Mouse (Mus musculus) gastrocnemius, adult 8-10 months (tissue): ENCODE results near the gene Prss40. TPM values are rescaled to one million over a fixed set of nuclear protein-coding genes. Genes with fewer than 3 reads are reported as not detected.

Source experiments
- DNase-seq, 2 experiments: peaks; one replicate each; pipeline ENCODE4 v3.0.0; 2022; ENCODE audit warnings: low spot score in 2 of 2
- total RNA-seq, 4 experiments: library from RNA; stranded (reverse); gene quantifications; 2 replicates each; pipeline ENCODE4 v1.2.4; 2022

The Prss40 gene
- not detected for total RNA-seq

DNA sequence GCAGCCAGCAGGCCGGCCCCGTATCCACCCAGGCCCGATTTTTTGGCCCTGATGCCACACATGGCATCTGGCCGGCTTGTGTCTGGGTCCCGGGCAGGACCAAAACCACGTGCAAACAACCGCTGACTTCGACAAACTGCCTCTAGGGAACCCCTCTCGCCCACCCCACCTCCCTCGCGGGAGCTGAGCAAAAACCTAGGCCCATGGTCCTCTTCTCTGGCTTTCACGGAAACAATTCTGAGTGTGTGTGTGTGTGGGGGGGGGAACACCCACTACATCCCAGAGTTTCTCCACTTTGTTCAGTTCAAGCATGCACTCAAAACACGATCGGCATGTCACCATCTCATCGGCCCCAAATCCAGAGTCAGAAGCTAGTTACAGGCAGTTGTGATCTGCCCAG, at the start of gene Prss40:
Prss40 (minus strand) TSS at position 101 of the 400 bp plus-strand sequence.
- no peak for DNase-seq

DNA sequence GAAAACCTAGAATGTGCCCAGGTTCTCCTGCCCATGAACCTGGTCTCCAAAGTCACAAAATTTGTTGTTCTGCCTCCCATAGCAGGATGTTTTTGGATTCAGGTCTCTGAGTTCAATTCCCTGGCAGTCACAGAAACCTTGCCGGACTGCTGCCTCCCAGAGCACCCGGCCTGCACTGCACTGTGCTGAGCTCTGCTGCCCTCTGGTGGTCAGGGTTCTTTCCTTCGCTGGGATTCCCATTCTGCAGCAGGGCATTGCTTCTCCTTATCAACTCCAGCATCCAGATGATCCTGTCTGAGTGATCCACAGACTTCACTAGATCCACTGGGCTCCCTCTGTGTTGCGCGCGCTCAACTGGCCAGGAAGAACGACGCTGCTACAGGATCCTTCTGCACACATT, 41.6 kb upstream of the Prss40 start:
- DNase-seq, result peak in 1 of 2 experiments; percentile 11

DNA sequence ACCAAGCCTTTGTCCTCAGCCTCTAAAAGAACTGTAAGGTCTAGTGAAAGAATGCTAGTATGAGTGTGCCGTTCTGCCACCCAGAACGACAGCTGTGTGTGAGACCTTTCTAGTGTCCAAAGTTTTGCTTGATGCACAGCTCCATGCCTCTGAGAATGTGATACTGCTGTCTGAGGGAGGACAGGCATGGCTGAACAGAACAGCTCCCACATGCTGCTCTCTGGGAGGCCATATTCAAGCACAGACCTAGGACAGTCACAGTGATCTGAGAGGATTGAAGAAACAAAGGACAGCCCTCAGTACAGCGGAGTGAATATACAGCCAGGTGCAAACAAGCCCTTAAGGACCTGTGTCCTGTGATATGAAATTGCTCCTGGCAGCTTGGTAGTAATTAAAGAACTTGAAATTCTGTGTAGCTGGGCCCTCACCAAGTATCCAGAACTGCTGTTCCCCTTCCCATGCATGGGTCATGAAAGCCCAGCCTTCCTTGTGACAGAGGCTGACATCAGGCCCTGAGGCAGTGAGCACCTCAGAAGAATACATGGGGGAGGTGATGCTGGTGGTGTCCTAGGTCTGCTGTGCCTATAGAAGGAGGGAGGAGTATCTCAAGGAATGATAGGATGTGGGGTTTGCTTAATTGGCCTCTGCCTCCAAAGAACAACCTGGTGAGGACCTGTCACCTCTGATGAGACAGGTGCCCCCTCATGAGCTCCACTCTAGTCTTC, 40.7 kb upstream of the Prss40 start:
- no peak for DNase-seq

DNA sequence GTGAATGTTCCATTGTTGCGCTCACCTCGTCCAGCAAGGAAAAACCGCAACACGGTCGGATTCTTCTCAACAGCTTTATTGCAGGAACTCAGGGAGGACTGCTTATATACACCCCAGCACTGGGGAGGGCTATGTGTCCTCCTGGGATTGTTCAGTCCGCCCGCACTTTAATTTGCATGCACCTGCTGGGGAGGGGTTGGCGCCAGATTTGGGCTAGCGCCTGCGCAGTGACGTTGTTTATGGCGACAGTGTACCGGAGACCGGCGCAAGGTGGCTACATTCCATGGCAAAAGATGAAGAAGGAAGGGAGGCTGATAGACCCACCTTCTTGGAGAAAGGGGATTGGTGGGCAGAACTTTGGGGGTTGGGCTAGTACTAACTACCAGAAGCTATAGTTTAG, 39.3 kb upstream of the Prss40 start:
- DNase-seq, result no peak

DNA sequence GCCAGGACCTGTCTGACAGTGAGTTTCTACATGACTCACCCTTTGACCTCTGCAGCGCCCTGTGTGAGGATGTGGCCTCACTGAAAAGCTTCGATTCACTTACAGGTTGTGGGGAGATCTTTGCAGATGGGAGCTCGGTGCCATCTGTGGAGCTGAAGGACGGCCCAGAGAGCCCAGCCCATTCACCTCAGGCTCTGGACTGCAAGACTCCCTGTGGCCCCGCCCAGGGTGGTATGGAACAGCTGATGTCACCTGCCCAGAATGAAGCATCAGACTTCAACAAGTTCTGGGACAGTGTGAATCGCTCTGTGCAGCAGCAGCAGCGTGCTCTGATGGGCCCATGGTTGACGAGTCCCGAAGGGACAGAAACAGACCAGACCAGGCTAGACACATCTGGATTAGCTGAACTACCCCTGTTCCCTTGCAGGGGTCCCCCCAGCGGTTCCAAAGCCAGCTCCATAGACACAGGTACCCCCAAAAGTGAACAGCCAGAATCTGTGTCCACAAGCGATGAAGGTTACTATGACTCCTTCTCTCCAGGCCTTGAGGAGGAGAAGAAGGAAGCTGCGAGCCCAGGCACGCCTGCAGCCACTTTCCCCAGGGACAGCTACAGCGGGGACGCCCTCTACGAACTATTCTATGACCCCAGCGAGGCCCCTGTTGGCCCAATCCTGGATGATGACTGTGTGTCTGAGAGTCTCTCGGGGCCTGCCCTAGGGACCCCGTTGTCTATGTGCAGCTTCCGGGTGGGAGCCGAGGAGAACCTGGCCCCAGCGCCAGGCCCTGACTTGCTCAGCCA, 26.8 kb upstream of the Prss40 start:
- no peak for DNase-seq

DNA sequence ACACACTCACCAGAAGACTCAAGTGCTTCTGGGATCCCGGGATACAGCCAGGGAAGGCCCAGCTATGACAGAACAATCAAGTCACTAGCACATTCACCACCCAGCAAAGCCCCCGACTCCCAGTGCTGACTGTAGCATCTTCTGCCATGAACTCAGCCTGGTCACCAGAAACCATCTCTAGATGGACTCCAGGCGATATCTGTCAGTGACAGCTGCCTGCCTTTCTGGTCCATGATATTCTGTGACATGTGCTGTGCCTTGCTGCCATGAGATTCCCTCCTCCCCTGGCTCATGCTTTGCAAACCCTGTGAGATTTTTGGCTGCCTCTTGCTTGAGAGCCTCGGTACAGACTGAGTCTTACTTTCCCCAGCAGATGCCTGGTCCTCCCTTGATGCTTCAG, 24.0 kb upstream of the Prss40 start:
- DNase-seq, result no peak

DNA sequence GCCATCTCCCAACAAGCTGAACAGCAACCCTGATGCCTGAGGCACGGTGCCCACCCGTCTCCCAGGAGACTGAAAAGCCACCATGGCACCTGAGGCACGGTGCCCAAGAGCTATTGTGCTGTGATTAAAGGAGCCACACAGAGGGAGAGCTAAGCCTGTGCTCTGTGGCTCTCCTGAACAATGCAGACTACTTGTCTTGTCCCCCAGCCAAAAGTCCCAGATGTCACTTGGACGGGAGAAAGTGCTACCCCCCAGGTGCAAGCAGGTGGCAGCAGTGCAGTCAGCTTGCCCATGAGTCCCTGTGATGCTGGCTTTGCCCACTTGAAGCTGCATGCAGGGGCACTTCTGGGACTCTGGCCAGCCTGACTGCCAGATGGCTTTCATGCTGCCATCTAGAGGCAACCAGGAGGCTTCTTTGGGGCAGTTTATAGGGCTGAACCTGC, 23.1 kb upstream of the Prss40 start:
- DNase-seq, result no peak

DNA sequence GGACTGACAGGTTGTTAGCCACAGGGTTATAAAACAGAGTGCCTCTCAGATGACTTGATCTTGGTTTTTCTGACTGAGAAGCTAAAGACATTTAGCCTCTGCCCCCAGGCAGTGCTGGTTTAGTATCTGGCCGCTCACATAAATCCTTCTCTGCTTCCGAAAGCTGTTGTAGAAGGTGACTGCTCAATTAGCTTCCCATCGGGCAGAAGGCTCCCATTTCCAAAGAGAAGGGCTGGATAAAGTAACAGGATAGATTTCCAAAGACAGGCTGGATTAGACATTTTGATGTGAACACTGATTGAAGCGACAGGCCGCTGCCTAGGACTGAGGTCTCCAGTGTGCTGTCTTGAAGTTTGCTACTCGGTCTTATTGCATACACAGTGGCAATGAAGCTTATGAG, 21.5 kb upstream of the Prss40 start:
- no peak for DNase-seq

DNA sequence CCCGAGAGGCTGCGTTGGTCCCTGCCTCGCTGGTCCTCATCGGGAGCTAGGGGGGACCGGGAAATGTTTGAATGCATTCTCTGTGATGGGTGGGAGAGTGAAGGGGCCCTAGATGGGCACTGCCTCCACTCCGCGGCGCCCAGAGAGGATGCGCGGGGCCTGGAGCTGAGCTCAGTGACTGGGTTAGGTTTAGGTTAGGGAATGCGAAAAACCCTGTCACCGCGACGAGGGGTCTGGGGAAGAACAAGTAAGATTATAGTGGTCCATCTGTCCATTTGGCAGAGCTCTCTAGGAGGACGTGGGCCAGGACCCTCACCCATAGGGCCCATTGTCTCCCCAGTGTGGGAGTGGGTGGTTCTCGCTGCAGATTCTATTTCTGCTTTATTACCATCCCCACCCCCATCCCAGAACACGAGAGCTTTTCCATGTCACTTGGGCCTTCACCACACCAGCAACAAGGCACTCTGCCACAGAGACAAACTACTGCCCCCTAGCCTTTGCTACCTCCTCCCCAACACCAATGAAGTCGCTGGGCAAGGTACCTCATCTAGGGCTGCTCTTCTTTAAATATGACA, 19.1 kb upstream of the Prss40 start:
- DNase-seq, result no peak

DNA sequence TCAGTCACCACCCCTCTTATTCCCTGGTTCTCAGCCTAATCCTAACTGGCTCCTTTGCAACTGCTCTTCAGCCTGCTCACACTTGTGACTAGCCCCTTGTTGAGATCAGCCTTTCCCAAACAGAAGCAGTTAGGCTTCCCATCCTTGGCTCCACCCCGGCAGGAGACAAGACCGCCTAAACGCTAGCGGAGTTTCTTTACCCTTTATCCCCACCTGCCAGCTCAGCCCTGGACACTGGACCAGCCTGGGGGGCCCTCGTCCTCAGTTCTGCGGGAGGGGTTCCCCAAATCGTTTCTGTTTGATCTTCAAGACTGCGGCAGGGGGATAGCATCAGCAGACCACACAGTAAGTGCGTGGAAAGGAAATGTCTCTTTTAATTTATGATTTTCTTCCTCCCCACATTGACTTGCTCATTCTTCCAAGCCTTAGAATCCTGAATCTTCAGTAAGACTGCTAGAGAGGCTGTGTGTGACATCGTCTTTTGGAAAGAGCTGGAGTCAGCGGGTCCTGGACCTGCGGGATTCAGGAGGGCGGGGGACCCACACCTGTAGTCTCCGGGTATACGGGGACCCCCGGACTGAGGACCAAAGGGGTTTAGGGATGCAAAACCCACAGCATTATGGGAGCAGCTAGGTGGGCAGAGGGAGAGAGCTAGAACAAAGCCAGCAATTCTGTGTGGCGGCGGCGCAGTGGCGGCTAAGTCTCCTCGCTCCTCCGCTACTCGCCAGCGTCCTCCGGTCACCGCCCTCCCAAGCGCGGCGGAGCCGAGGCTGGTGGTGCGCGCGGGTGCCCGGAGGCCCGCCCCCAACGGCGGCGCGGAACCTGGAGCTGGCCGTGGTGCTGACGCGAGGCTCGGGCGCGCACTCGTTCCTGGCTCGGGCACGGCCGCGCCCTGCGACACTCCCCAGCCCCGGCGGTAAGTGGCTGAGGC, 18.4 kb upstream of the Prss40 start, which contains the start of gene Amer3:
Amer3 (plus strand) TSS at position 807 of the 931 bp plus-strand sequence.
- no peak for DNase-seq

DNA sequence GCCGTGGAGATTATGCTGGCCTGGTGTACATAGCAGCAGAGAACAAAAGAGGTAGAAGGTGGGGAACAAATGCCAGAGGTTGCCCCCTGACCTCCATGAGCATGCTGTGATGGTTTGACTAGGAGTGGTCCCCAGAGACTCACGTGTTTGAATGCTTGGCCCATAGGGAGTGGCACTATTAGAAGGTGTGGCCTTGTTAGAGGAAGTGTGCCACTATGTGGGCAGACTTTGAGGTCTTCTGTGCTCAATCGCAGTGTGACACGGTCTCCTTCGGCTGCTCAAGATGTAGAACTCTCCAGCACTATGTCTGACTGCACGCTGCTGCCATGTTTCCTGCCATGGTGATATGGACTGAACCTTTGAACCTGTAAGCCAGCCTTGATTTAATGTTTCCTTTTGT, 12.5 kb upstream of the Prss40 start:
- no peak for DNase-seq

DNA sequence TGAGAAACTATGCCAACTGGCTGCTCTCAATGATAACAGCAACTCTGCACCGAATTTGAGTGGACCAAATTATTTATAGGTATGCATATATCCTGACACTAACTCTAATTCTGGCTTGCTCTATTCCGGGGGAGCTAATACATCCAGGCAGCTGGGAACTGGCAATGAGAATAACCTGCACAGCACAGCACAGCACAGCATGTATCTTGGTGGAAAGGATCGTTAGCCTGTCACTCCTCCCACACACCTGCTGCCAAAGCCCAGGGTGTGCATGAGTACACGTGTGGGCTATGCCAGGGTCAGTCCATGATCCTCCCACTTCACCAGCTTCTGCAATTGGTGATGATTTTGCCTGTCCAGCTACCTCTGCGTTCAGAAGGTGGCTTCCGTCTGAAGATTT, 10.7 kb upstream of the Prss40 start:
- no peak for DNase-seq

DNA sequence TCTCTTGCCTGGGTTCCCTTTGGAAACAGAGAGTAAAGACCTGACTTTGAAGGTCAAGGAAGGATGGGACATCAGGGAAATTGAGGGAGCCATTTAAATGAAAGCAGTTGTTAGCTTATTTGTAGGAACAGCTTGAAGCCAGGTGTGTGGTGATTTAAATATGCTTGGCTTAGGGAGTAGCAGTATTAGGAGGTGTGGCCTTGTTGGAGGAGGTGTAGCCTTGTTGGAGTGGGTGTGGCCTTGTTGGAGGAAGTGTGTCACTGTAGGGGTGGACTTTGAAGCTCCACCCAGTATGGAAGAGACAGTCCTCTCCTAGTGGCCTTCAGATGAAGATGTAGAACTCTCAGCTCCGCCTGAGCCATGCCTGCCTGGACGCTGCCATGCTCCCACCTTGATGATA, 9.1 kb upstream of the Prss40 start:
- no peak for DNase-seq

DNA sequence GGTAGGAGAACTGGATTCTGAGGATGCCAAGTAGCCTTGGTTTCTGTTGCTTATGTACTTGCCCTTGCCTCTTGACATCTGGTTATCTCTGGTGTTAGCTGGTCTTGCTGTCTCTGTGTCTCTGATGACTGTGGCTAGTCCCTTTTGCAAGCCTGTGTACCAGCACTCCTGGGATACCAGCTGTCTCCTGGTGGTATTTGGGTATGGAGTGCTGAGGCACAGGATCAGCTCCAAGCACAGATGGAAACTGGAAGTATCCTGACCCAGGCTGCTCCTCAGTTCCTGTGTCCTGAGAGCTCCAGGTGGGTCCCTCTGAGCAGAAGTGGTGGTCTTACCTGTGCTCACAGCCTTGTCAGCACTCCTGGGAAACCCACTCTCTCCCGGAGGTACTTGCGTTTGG, 7.4 kb upstream of the Prss40 start:
- DNase-seq, result no peak

DNA sequence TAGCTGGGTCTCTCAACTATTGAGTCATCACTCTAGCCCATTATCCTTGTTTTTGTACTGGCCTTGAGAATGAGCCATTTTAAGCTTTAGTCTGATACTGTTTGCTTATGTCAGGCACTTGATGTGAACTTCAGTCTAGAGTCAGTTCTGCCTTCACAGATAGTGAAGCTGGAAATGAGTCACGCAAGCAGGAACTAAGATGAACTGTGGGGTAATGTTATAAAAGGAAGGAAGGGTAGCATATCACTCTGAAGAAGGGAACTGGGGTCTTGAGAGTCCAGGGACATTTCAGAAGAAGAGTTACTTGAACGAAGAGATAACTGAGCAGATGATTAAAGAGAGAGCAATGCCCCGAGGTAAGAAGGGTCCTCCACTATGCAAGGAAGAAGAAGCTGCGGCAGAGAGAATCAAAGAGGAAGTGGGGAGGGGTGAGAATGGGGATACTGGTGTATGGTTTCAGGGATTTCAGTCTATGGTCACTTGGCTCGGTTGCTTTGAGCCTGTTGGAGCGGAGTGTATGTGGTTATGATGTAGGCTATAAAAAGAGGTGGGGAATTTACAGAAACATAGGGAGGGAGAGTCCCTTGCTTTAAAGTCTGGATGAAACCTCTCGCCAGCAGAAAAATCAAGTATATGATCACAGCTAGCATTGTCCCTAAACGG, 3.8 kb upstream of the Prss40 start:
- no peak for DNase-seq

DNA sequence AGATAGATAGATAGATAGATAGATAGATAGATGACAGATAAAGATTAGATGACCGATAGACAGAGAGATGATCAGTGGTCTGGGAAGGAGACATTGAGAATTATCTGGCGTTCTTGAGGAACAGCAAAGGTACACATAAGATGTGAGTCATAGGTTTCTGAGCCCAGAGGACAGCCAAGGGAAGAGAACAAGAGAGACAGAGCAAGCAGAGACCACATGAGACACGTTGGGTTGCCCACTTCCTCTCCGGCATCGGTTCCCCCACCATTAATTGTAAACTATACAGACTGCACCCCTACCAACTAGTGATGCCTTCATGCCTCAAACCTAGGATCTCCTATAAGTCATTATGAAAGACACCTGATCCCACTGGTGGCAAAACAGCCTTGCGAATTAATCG, 6.5 kb downstream of the Prss40 start:
- DNase-seq, result no peak

DNA sequence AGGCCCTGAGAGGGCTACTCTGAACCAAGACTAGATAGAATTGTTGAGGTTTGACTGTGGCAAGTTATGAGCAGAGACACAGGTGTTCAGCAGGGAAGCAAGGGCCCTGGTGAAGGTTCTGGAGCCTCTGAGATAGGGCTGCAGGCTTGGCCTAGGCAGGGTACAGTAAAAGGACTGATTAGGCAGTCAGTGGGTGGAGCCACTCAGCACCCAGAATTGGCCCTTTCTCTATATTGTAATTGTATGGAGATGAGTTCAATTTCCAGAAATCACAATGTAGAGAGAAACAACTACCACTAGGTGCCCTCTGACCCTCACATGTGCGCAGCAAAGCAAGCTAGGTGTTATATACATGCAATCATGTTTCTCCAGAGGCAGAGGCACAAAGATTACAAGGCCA, 7.1 kb downstream of the Prss40 start:
- no peak for DNase-seq

DNA sequence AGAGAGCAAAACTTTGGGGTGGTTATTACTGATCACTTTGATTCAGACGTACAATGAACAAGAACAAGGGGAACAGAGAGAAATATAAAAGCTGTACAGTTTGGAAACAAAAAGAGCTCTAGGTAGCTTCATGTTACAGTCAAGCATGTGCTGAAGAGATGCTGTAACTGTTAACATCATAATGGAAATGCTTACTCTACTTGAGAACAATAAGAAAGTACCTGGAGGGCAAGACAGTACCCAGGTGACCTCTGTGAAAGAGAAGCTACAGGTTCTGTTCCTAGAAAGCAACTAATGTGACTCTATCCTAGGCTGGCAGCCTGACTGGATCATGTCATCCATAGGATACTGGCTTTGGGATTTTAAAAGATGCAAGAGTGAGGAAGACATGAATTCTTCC, 13.7 kb downstream of the Prss40 start:
- DNase-seq, result no peak

DNA sequence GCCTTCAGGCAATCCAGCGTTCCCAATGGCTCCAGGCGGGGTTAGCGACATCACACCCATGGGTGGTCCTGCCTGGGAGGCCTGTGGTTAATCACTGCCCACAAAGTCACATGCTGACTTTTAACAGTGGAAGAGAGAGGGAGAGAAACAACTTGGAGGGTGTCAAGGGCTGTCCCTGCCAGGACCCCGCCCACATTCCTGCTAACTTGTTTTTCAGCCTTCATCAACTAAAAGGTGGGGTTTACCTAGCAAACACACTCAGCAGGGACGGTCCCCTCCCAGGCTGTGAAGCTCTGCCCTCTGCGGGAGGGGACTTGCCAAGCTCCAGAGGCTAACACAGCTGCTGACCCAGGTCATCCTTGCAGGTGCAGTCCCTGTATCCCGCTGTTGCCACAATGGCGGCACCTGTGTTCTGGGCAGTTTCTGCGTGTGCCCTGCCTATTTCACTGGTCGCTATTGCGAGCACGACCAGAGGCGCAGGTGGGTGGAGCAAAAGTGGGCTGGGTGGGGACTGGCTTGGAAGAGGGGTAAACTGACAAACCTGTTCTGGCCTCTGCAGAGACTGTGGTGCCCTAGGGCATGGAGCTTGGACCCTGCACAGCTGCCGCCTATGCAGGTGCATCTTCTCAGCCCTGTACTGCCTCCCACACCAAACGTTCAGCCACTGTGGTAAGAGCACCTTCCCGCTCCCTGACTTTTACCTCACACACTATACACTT, 23.8 kb downstream of the Prss40 start:
- no peak for DNase-seq

DNA sequence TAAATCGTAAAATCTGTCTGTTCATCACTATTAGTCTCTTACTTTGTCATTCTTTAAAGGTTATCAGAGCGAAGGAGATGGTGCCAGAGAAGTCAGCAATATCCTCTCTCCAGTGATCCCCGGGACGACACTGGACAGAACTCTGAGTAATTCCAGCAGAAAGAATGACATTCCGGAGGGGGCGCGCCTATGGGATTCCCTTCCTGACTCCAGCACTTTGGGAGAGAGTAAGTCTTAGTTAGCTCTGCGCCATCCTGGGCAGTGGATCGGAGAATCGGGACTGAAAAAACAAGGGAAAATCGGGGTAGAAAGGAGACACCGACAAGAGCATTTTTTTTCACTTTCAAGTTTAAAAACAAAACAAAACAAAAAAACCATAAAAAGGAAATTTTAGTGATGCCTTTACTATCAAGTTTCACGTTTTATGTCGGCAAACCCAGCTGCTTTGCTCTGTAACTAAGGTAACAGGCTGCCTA, 24.4 kb downstream of the Prss40 start:
- no peak for DNase-seq
